Mouse (Mus musculus) liver, postnatal 0 days (tissue): ENCODE data around the gene Ppp1r27. TPM values are rescaled to one million over a fixed set of nuclear protein-coding genes. Genes with fewer than 3 reads are reported as not detected.
"Not testable (repeated sequence)": the region's sequence is repeated elsewhere in the genome, so short reads cannot be mapped to it uniquely, and the experiment has no call there.

Source experiments
- ATAC-seq: fragments of 200-750 bp; cut with Nextera tagmentation; 2 replicates; pipeline ENCODE4 v1.8.0; 2017; ENCODE audit warnings: mild to moderate bottlenecking, moderate library complexity
- DNase-seq: peaks from one replicate; pipeline ENCODE4 v3.0.0-alpha.2; 2016
- H3K27ac ChIP-seq: fragments of 300-500 bp; sonication (generic); 2 replicates; pipeline ENCODE4 v1.5.1; 2014; ENCODE audit warnings: antibody characterized with exemption, moderate library complexity, mild to moderate bottlenecking, low read depth
- H3K27me3 ChIP-seq: fragments of 300-500 bp; sonication (generic); 2 replicates; pipeline ENCODE4 v1.6.1; 2014; ENCODE audit warnings: low read length, control low read depth, mixed read lengths; ENCODE audit not compliant: insufficient read depth
- H3K36me3 ChIP-seq: fragments of 300-500 bp; sonication (generic); replicated peaks from 2 replicates; pipeline ENCODE4 v1.6.1; 2014; ENCODE audit warnings: mild to moderate bottlenecking, control low read depth, low read length, moderate library complexity, mixed read lengths; ENCODE audit not compliant: insufficient read depth
- H3K4me1 ChIP-seq: fragments of 300-500 bp; sonication (generic); 2 replicates; pipeline ENCODE4 v1.6.1; 2014; ENCODE audit warnings: antibody characterized with exemption, mild to moderate bottlenecking, control low read depth; ENCODE audit not compliant: insufficient read depth
- H3K4me2 ChIP-seq: fragments of 300-500 bp; sonication (generic); 2 replicates; pipeline ENCODE4 v1.6.1; 2014; ENCODE audit warnings: low read depth, mild to moderate bottlenecking, low read length, moderate library complexity, mixed read lengths
- H3K4me3 ChIP-seq: fragments of 300-500 bp; sonication (generic); 2 replicates; pipeline ENCODE4 v1.5.1; 2014; ENCODE audit warnings: low read depth, low read length
- H3K9ac ChIP-seq: fragments of 300-500 bp; sonication (generic); replicated peaks from 2 replicates; pipeline ENCODE4 v1.6.1; 2014; ENCODE audit warnings: mild to moderate bottlenecking, moderate library complexity
- H3K9me3 ChIP-seq: fragments of 300-500 bp; sonication (generic); 2 replicates; pipeline ENCODE4 v1.6.1; 2016; ENCODE audit warnings: mild to moderate bottlenecking, control low read depth, low read length, mixed read lengths
- CTCF ChIP-seq: sonication (generic); IDR thresholded peaks from 2 replicates; pipeline ENCODE4 v1.5.1; 2016; ENCODE audit warnings: antibody characterized with exemption, low read depth
- EP300 ChIP-seq: IDR thresholded peaks from 2 replicates; pipeline ENCODE4 v1.6.1; 2016; ENCODE audit warnings: antibody characterized with exemption, low read depth, mild to moderate bottlenecking
- WGBS: fragments of 180-500 bp; shearing (Covaris S2); extraction: QIAGEN DNeasy Blood & Tissue Kit; methylation state at CpG from one replicate; pipeline ENCODE4 v1.1.7; 2014; ENCODE audit not compliant: insufficient replicate concordance; 5-methylcytosine and 5-hydroxymethylcytosine counted together
- polyA plus RNA-seq: library from polyadenylated mRNA; unstranded; fragments of >200 nt; fragmentation: Nextera tagmentation; extraction: Ambion mirVana; gene quantifications from 2 replicates; pipeline ENCODE4 v1.2.1, GENCODE M21; 2015

Ppp1r27 gene
- polyA plus RNA-seq, 1 experiment from 2014 or later = 0.19 TPM

GRCm38 (mm10) chr11:120515611-120516010, 35.3 kb downstream of the Ppp1r27 start:
- Histone ChIP-seq H3K9ac (no peak overlapping the region; the same call in 1 of the 2 replicates), H3K27ac (peak overlapping the region; percentile 34; the same call in 1 of the 2 replicates)
- WGBS = 21% methylated on average over 17 of the region's 17 CpGs

GRCm38 (mm10) chr11:120514262-120514661, 36.7 kb downstream of the Ppp1r27 start:
- WGBS = 86% methylated on average over 2 of the region's 2 CpGs
- ATAC-seq, DNase-seq: not testable (repeated sequence)

More at GRCm38 (mm10) chr11:120515611-120516010, 35.3 kb downstream of the Ppp1r27 start:
- DNase-seq (peak; percentile 91), ATAC-seq (peak; percentile 78)
- H3K4me1 ChIP-seq = peaks cover 19% of the 10 kb centered on the region
- TF ChIP-seq CTCF = peak; percentile 99
- peak; percentile 61; the same call in 1 of the 2 replicates for TF ChIP-seq EP300
- H3K9me3 ChIP-seq = no peaks in the 10 kb centered on the region
- H3K27me3 ChIP-seq = no peaks in the 10 kb centered on the region
- H3K4me3 ChIP-seq = no peak overlapping the region
- no peaks in the 10 kb centered on the region for H3K36me3 ChIP-seq
- no peak overlapping the region for H3K4me2 ChIP-seq

GRCm38 (mm10) chr11:120512790-120513453, 38.0 kb downstream of the Ppp1r27 start:
- no peak for DNase-seq
- no peak overlapping the region for H3K27ac ChIP-seq
- no peaks in the 10 kb centered on the region for H3K27me3 ChIP-seq
- H3K36me3 ChIP-seq = no peaks in the 10 kb centered on the region
- TF ChIP-seq CTCF (no peak), EP300 (no peak)
- no peak for ATAC-seq
- WGBS = 68% methylated on average over 6 of the region's 6 CpGs
- H3K4me1 ChIP-seq = peaks cover 19% of the 10 kb centered on the region
- no peak overlapping the region for H3K9ac ChIP-seq
- H3K9me3 ChIP-seq = no peaks in the 10 kb centered on the region
- H3K4me2 ChIP-seq = no peak overlapping the region
- H3K4me3 ChIP-seq = no peak overlapping the region

More at GRCm38 (mm10) chr11:120514262-120514661, 36.7 kb downstream of the Ppp1r27 start:
- H3K27ac ChIP-seq, H3K4me2 ChIP-seq, H3K9ac ChIP-seq, H3K4me3 ChIP-seq, H3K9me3 ChIP-seq, H3K36me3 ChIP-seq, H3K27me3 ChIP-seq: not testable (repeated sequence)
- peaks cover 28% of the 10 kb centered on the region for H3K4me1 ChIP-seq

GRCm38 (mm10) chr11:120510375-120511030, 40.4 kb downstream of the Ppp1r27 start:
- H3K36me3 ChIP-seq = no peaks in the 10 kb centered on the region
- TF ChIP-seq CTCF (no peak), EP300 (no peak)
- WGBS = 4% methylated on average over 16 of the region's 16 CpGs
- peak overlapping the region; percentile 36 for H3K4me3 ChIP-seq
- DNase-seq (peak; percentile 71), ATAC-seq (peak; percentile 69)
- peak overlapping the region; percentile 77 for H3K27ac ChIP-seq
- no peaks in the 10 kb centered on the region for H3K9me3 ChIP-seq
- peaks cover 14% of the 10 kb centered on the region for H3K4me1 ChIP-seq
- H3K9ac ChIP-seq = peak overlapping the region; percentile 67
- no peaks in the 10 kb centered on the region for H3K27me3 ChIP-seq
- peak overlapping the region; percentile 70 for H3K4me2 ChIP-seq

GRCm38 (mm10) chr11:120509940-120510339, 41.0 kb downstream of the Ppp1r27 start:
- H3K4me3 ChIP-seq = no peak overlapping the region
- WGBS = 32% methylated on average over 4 of the region's 4 CpGs
- TF ChIP-seq EP300 (peak; percentile 32; the same call in 1 of the 2 replicates), CTCF (no peak)
- H3K27ac ChIP-seq = peak overlapping the region; percentile 77
- H3K9ac ChIP-seq = peak overlapping the region; percentile 67; the same call in 1 of the 2 replicates
- H3K4me1 ChIP-seq = peaks cover 14% of the 10 kb centered on the region
- no peaks in the 10 kb centered on the region for H3K27me3 ChIP-seq
- H3K9me3 ChIP-seq = no peaks in the 10 kb centered on the region
- peak; percentile 38 for ATAC-seq
- no peak for DNase-seq
- H3K36me3 ChIP-seq = no peaks in the 10 kb centered on the region
- H3K4me2 ChIP-seq = peak overlapping the region; percentile 70

GRCm38 (mm10) chr11:120508290-120508870, 42.6 kb downstream of the Ppp1r27 start:
- DNase-seq (no peak), ATAC-seq (no peak)
- Histone ChIP-seq H3K4me3 (no peak overlapping the region), H3K4me1 (peaks cover 14% of the 10 kb centered on the region), H3K36me3 (no peaks in the 10 kb centered on the region), H3K27me3 (no peaks in the 10 kb centered on the region), H3K9me3 (no peaks in the 10 kb centered on the region), H3K27ac (no peak overlapping the region; the same call in 1 of the 2 replicates), H3K4me2 (no peak overlapping the region), H3K9ac (no peak overlapping the region)
- no peak for TF ChIP-seq CTCF
- TF ChIP-seq EP300 = no peak
- whole genome bisulfite sequencing = 78% methylated on average over 9 of the region's 9 CpGs
